Mouse (Mus musculus) gastrocnemius, postnatal 14 days (tissue): ENCODE measurements around the gene Syngap1. TPM values are rescaled to one million over a fixed set of nuclear protein-coding genes. Genes with fewer than 3 reads are reported as not detected.

ENCODE experiments used
- DNase-seq: peaks from one replicate; pipeline ENCODE4 v3.0.0; 2021; ENCODE audit warnings: mixed read lengths
- intact Hi-C: fragments of 180-260 bp; cut with DNase I; formaldehyde crosslinking; loops from one replicate; pipeline ENCODE4 v1.15.1; 2025; ENCODE audit warnings: low total_unique reads
- microRNA-seq, 2 experiments: library from miRNA; unstranded; fragments of <30 nt; microRNA quantifications; one replicate each; pipeline ENCODE4 v1.2.0; 2021
- total RNA-seq, 2 experiments: library from RNA; stranded (reverse); gene quantifications; 2 replicates each; pipeline ENCODE4 v1.2.3; 2021

Gene Syngap1
- total RNA-seq, 2 experiments from 2014 or later: 5.8 to 6.1 TPM

- intact Hi-C loops: no loop called here
- no peak for DNase-seq
Measured at GRCm38 (mm10) chr17:27011998-27012672, 71.1 kb downstream of the Syngap1 start.

DNA sequence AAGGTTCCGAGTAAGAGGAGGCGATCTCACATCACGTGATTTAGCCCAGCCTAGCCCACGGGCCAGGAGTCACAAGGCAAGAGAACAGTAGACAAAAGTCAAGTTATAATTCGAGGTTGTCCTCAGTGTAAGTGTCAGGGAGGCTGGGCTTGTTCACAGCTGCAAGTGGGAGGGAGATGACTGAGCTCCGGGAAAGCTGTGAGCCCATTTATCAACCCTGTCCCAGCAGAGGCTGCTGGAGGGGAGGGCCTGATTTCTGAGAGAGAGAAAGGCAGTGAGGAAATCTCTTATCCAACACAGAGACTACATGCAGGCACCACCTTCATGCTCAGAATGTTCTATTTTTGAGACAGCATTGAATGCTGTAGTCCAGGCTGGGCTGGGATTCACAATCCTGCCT, 71.9 kb downstream of the Syngap1 start:
- no peak for DNase-seq
- intact Hi-C loops: no loop called here

GRCm38 (mm10) chr17:27017564-27018499, 76.8 kb downstream of the Syngap1 start:
- DNase-seq: peak; percentile 85
- intact Hi-C loops: no loop called here

DNA sequence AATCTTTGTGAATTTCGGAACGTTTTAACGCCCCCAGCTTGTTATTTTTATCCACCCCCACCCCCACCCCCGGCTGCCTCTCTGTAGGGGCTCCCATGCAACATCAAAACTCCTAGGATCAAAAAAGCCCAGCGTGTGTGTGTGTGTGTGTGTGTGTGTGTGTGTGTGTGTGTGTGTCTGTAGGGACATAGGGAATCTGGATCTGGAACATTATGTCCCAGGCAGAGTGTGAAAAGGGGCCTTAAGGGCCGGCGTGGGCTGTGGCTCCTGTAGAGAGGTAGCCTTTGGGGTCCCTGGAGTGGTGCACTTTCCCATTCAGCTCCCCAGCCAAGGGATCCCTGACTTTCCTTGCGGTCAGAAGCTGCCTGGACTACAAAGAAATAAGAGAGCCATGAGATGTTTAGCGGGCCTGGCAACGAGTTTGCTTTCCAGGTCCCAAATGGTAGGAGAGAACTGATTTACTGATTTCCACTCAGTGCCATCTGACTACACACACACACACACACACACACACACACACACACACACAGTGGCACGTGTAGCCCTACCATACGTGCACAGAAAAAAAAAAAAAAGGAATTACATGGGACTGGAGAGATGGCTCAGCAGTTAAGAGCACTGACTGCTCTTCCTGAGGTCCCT, 77.6 kb downstream of the Syngap1 start:
- no peak for DNase-seq
- intact Hi-C loops: no loop called here

DNA sequence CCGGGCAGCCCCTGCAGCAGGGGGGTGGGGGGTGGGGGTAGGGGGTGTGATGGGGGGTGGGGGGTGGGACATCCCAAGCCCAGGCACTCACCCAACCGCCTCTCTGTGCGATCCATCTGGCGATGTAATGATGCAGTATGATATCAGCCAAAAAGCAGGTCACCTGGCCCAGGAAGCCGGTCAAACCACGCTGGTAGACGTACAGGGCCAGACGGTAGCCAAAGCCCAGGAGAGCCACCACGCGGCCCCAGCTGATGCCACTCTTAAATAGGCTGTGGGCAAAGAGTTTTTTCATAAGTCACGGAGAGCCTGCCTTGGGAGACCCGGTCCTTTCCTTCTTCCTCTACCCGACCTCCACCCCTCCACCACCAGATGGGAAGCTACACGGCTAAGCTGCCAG, 80.0 kb downstream of the Syngap1 start:
- intact Hi-C loops: loop anchor here (10.0 kb wide), 1 partner anchor 174 kb away; no protein-coding TSS in a partner anchor
- no peak for DNase-seq

DNA sequence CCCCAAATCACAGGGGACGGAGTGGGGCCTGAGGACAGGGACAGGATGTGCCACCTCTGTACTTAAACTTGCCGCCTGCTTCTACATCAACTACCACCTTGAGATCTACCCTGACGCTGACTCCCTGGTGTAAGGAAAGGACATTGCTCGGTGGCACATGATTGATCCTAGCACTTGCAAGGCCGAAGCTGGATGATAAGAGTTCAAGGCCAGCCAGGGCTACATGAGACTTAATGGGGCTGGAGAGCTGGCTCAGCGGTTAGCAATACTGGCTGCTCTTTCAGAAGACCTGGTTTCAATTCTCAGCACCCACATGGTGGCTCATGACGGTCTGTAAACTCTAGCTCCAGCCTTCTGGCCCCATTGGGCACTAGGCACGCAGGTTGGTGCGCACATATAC, 80.7 kb downstream of the Syngap1 start:
- intact Hi-C loops: loop anchor here (10.0 kb wide), 1 partner anchor 173 kb away; no protein-coding TSS in a partner anchor

More for the DNA sequence above, 80.7 kb downstream of the Syngap1 start:
- no peak for DNase-seq

Small RNAs within 50 kb of the gene (microRNA-seq; reads per million reads assigned to microRNA genes)
- 0 reads per million in 2 experiments for gene Gm27775
- gene Mir3083: 0 reads per million in 2 experiments
- 0 to 1.3 reads per million in 2 experiments for gene Mir6968

Other genes starting within 250 kb of the Syngap1 start
- 10 to 100 TPM; 14.1 to 20.1 TPM for gene Crebrf, start 225.6 kb upstream of the Syngap1 start, total RNA-seq
- 10 to 100 TPM; 18.7 to 22.5 TPM for gene Bnip1, start 160.2 kb upstream of the Syngap1 start, total RNA-seq
- gene Nkx2-5, start 96.2 kb upstream of the Syngap1 start, total RNA-seq: not detected
- 1 to 10 TPM in 1 of 2 experiments, under 1 TPM in 1; 1.00 to 1.0 TPM for gene Kifc5b, start 24.2 kb upstream of the Syngap1 start, total RNA-seq
- 1 to 10 TPM; 4.1 TPM for gene Phf1, start 8.2 kb upstream of the Syngap1 start, total RNA-seq
- gene Cuta, start 1.7 kb upstream of the Syngap1 start, total RNA-seq: 100 to 1,000 TPM in 1 of 2 experiments, 10 to 100 TPM in 1; 87.0 to 102 TPM
- gene Zbtb9, start 31.9 kb downstream of the Syngap1 start, total RNA-seq: 1 to 10 TPM; 1.6 to 2.6 TPM
- 10 to 100 TPM; 24.7 to 27.9 TPM for gene Bak1, start 87.8 kb downstream of the Syngap1 start, total RNA-seq
- gene Itpr3, start 116.1 kb downstream of the Syngap1 start, total RNA-seq: 1 to 10 TPM; 4.2 to 5.7 TPM
- 100 to 1,000 TPM; 342 TPM for gene Uqcc2, start 192.7 kb downstream of the Syngap1 start, total RNA-seq
- gene Ip6k3, start 226.5 kb downstream of the Syngap1 start, total RNA-seq: 100 to 1,000 TPM in 1 of 2 experiments, 10 to 100 TPM in 1; 91.4 to 128 TPM